Mouse (Mus musculus) forebrain, embryonic 11.5 days (tissue): ENCODE data around the gene Zpbp2. TPM values are rescaled to one million over a fixed set of nuclear protein-coding genes. Genes with fewer than 3 reads are reported as not detected.
"Not testable (repeated sequence)": the region's sequence is repeated elsewhere in the genome, so short reads cannot be mapped to it uniquely, and the experiment has no call there.

Source experiments
- ATAC-seq: fragments of 200-750 bp; cut with Nextera tagmentation; replicated peaks from 2 replicates; pipeline ENCODE4 v1.8.0; 2017; ENCODE audit warnings: moderate TSS enrichment; ENCODE audit not compliant: low FRiP score
- DNase-seq: peaks from one replicate; pipeline ENCODE4 v3.0.0-alpha.2; 2017; ENCODE audit warnings: low spot score
- H3K27ac ChIP-seq: fragments of 300-500 bp; sonication (generic); 2 replicates; pipeline ENCODE4 v1.5.1; 2014; ENCODE audit warnings: low read depth, low read length
- H3K27me3 ChIP-seq: fragments of 300-500 bp; sonication (generic); 2 replicates; pipeline ENCODE4 v1.6.1; 2014; ENCODE audit warnings: mild to moderate bottlenecking, low read length, mixed read lengths; ENCODE audit not compliant: control insufficient read depth, insufficient read depth
- H3K36me3 ChIP-seq: fragments of 300-500 bp; sonication (generic); 2 replicates; pipeline ENCODE4 v1.6.1; 2014; ENCODE audit warnings: mild to moderate bottlenecking, low read length, moderate library complexity, mixed read lengths; ENCODE audit not compliant: control insufficient read depth, insufficient read depth
- H3K4me1 ChIP-seq: fragments of 300-500 bp; sonication (generic); replicated peaks from 2 replicates; pipeline ENCODE4 v1.6.1; 2014; ENCODE audit warnings: low read length, mixed read lengths; ENCODE audit not compliant: control insufficient read depth, insufficient read depth
- H3K4me2 ChIP-seq: fragments of 300-500 bp; sonication (generic); 2 replicates; pipeline ENCODE4 v1.6.1; 2014; ENCODE audit warnings: low read depth, mild to moderate bottlenecking, low read length, moderate library complexity, mixed read lengths; ENCODE audit not compliant: severe bottlenecking
- H3K4me3 ChIP-seq: fragments of 300-500 bp; sonication (generic); 2 replicates; pipeline ENCODE4 v1.5.1; 2014; ENCODE audit warnings: low read depth, low read length
- H3K9ac ChIP-seq: fragments of 300-500 bp; sonication (generic); 2 replicates; pipeline ENCODE4 v1.6.1; 2014; ENCODE audit warnings: low read length
- H3K9me3 ChIP-seq: fragments of 300-500 bp; sonication (generic); 2 replicates; pipeline ENCODE4 v1.6.1; 2016; ENCODE audit warnings: low read length, mixed read lengths; ENCODE audit not compliant: control insufficient read depth
- WGBS: fragments of 180-500 bp; shearing (Covaris S2); extraction: QIAGEN DNeasy Blood & Tissue Kit; methylation state at CpG from one replicate; pipeline ENCODE4 v1.1.7; 2014; 5-methylcytosine and 5-hydroxymethylcytosine counted together
- polyA plus RNA-seq: library from polyadenylated mRNA; unstranded; fragments of >200 nt; fragmentation: Nextera tagmentation; extraction: Ambion mirVana; gene quantifications from 2 replicates; pipeline ENCODE4 v1.2.1, GENCODE M21; 2014

The Zpbp2 gene
- polyA plus RNA-seq, 1 experiment from 2014 or later = 0.21 TPM

DNA sequence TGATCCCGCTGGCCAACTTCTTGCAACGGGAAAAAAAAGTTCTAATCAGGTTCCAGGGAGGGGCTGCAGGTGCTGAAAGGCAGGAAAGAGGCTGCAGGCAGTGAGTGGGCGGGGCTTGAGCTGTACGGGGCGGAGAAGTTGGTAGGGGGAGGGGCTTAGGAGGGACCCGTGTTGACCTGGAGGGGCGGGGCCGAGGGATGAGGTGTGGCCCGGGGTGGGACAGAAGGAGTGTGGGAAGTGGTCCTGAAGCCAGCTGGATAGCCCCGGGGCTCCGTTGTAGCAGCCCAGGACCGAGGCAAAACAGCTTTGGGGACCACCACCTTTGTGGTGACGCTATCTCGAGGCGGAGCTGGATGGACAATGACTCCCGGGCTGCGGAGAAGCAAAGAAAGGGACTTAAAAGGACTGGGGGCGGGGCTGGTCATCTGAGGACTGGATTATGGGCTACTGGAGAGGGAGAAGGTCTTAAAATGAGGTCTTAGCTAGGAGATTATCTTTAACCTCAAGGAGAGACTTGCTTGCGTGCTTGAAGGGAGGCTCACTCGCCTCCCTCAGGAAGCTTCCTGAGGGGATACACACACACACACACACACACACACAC is 51.3 kb downstream of the Zpbp2 start:
- Histone ChIP-seq H3K36me3 (no peaks in the 10 kb centered on the region), H3K9me3 (no peaks in the 10 kb centered on the region), H3K4me3 (peak overlapping the region; percentile 20), H3K27ac (no peak overlapping the region), H3K4me1 (0 out of 2 replicates have a peak, but pooled peaks cover 3% of the 10 kb centered on the region), H3K9ac (no peak overlapping the region), H3K27me3 (no peaks in the 10 kb centered on the region), H3K4me2 (peak overlapping the region; percentile 42; the same call in 1 of the 2 replicates)
- under 1% methylated on average over 20 of the region's 20 CpGs for WGBS
- DNase-seq (peak; percentile 83), ATAC-seq (peak; percentile 39; the same call in 1 of the 2 replicates)

DNA sequence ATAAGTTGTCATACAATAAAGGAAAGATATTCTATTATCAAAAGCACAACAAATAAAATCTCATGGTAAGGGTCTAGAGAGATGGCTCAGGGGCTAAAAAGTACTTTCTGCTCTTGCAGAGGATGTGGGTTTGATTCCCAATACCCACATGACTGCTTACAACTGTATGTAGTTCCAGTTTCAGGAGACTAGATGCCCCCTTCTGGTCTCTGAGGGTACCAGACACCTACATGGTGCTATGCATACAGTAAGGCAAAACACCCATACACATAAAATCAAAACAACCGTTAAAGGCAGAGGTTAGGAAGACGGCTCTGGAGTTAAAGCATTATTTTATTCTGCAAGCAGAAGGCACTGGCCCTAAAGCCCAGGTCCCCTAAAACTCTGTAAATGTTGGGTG is 53.1 kb downstream of the Zpbp2 start:
- Histone ChIP-seq H3K36me3 (no peaks in the 10 kb centered on the region), H3K4me1 (0 out of 2 replicates have a peak, but pooled peaks cover 3% of the 10 kb centered on the region), H3K27ac (no peak overlapping the region), H3K4me3 (no peak overlapping the region), H3K9ac (no peak overlapping the region), H3K4me2 (no peak overlapping the region), H3K27me3 (no peaks in the 10 kb centered on the region), H3K9me3 (no peaks in the 10 kb centered on the region)
- DNase-seq (no peak), ATAC-seq (no peak)
- 91% methylated on average over 2 of the region's 2 CpGs for WGBS

DNA sequence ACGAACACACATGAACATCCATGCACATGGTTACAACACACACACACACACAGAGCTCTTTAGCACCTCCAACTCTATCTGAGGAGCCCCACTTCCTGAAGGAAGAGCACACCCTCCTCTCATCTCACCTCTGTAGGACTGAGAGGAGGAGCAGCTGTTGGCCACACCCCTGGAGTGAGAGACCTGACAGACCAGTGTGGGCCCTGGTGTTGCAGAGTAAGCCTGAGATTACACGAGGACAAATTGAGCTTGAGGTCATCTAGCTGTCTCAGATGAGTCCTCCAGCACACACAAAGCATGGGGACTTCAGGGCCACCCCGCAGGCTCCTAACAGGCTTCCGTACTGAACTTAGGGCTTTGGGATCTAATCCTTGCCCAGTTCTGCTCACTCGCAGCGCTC is 54.0 kb downstream of the Zpbp2 start:
- not testable (repeated sequence) for H3K27ac ChIP-seq, H3K27me3 ChIP-seq, H3K9ac ChIP-seq, H3K4me3 ChIP-seq, H3K9me3 ChIP-seq, H3K4me2 ChIP-seq, H3K4me1 ChIP-seq, H3K36me3 ChIP-seq, DNase-seq, ATAC-seq
- WGBS = 72% methylated on average over 6 of the region's 6 CpGs

DNA sequence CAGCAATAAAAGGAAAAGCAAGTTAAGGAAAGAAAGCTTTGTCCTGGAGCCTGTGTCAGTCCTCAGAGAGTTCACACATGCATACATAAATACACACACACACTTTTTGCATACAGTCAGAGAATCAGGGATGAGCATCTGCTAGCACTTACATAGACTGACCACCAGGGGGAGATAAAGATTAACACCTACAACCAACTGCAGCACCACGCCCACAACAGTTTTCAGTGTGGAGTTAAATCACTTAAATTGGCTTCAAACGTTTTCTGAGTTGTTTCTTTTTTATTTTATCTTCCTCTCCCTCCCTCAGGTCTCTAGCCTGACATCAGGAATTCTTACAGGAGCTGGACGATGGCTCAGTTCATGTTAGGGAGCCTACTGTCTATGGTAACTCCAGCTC is 55.9 kb downstream of the Zpbp2 start:
- Histone ChIP-seq H3K27ac (no peak overlapping the region), H3K4me3 (no peak overlapping the region), H3K4me1 (0 out of 2 replicates have a peak, but pooled peaks cover 3% of the 10 kb centered on the region), H3K9me3 (no peaks in the 10 kb centered on the region), H3K27me3 (no peaks in the 10 kb centered on the region), H3K4me2 (no peak overlapping the region), H3K36me3 (no peaks in the 10 kb centered on the region), H3K9ac (no peak overlapping the region)
- ATAC-seq (no peak), DNase-seq (no peak)
- WGBS = 10% methylated on average over 3 of the region's 3 CpGs

Other genes with a start within 250 kb of the Zpbp2 start
- 3.8 and 5.8 TPM in 2 replicates for gene Neurod2, start 221.4 kb upstream of the Zpbp2 start, polyA plus RNA-seq
- 0.29 and 0.41 TPM in 2 replicates for gene Ppp1r1b, start 202.7 kb upstream of the Zpbp2 start, polyA plus RNA-seq
- gene Stard3, start 192.7 kb upstream of the Zpbp2 start, polyA plus RNA-seq = 38.1 and 39.9 TPM in 2 replicates
- not detected in 2 replicates for gene Tcap, start 167.3 kb upstream of the Zpbp2 start, polyA plus RNA-seq
- not detected in 2 replicates for gene Pnmt, start 164.6 kb upstream of the Zpbp2 start, polyA plus RNA-seq
- gene Pgap3, start 150.6 kb upstream of the Zpbp2 start, polyA plus RNA-seq = 9.0 and 9.2 TPM in 2 replicates
- 19.7 and 23.2 TPM in 2 replicates for gene Erbb2, start 138.6 kb upstream of the Zpbp2 start, polyA plus RNA-seq
- gene Mien1, start 112.1 kb upstream of the Zpbp2 start, polyA plus RNA-seq = 111 and 112 TPM in 2 replicates
- gene Grb7, start 104.7 kb upstream of the Zpbp2 start, polyA plus RNA-seq = 1.8 and 1.9 TPM in 2 replicates
- 0.08 TPM in 1 of 2 replicates, not detected in the other for gene Ikzf3, start 5.1 kb upstream of the Zpbp2 start, polyA plus RNA-seq
- gene Ormdl3, start 36.3 kb downstream of the Zpbp2 start, polyA plus RNA-seq = 8.6 and 11.2 TPM in 2 replicates
- not detected in 2 replicates for gene Lrrc3c, start 47.2 kb downstream of the Zpbp2 start, polyA plus RNA-seq
- gene Gm12355, start 74.6 kb downstream of the Zpbp2 start, polyA plus RNA-seq = 0.96 and 1.5 TPM in 2 replicates
- not detected in 2 replicates for gene Gsdma3, start 75.3 kb downstream of the Zpbp2 start, polyA plus RNA-seq
- not detected in 2 replicates for gene Gsdma2, start 95.7 kb downstream of the Zpbp2 start, polyA plus RNA-seq
- not detected in 2 replicates for gene Gsdma, start 113.3 kb downstream of the Zpbp2 start, polyA plus RNA-seq
- gene Psmd3, start 131.5 kb downstream of the Zpbp2 start, polyA plus RNA-seq = 208 and 220 TPM in 2 replicates
- gene Csf3, start 150.2 kb downstream of the Zpbp2 start, polyA plus RNA-seq = not detected in 2 replicates
- gene Med24, start 178.3 kb downstream of the Zpbp2 start, polyA plus RNA-seq = 75.9 and 76.6 TPM in 2 replicates
- gene Thra, start 189.5 kb downstream of the Zpbp2 start, polyA plus RNA-seq = 35.9 and 36.9 TPM in 2 replicates
- gene Nr1d1, start 224.2 kb downstream of the Zpbp2 start, polyA plus RNA-seq = 1.0 and 1.6 TPM in 2 replicates
- 24.0 and 28.4 TPM in 2 replicates for gene Msl1, start 244.4 kb downstream of the Zpbp2 start, polyA plus RNA-seq